Mouse (Mus musculus) Muller cell, postnatal 12 days (primary cell): Measurements from ENCODE around the gene Lcp1.

ENCODE experiments used
- DNase-seq: peaks from one replicate; pipeline ENCODE4 v3.0.0-alpha.2; 2015; ENCODE audit errors: inconsistent ontology term

The Lcp1 gene

GRCm38 (mm10) chr14:75280406-75280805 lies 149.5 kb downstream of the Lcp1 start:
- no peak for DNase-seq
